Mouse (Mus musculus) liver, embryonic 14.5 days (tissue): ENCODE results near the gene Scpep1.

Source experiments
- CTCF ChIP-seq: IDR thresholded peaks from 2 replicates; pipeline ENCODE4 v1.5.1; 2016; ENCODE audit warnings: antibody characterized with exemption, low read depth, control low read depth
- EP300 ChIP-seq: IDR thresholded peaks from 2 replicates; pipeline ENCODE4 v1.6.1; 2016; ENCODE audit warnings: antibody characterized with exemption, low read depth

- TF ChIP-seq CTCF (no peak), EP300 (no peak)
Measured at GRCm38 (mm10) chr11:88933030-88933429, 22.2 kb downstream of the Scpep1 start.
